Mouse (Mus musculus) intestine, embryonic 14.5 days (tissue): ENCODE measurements at regions not wholly inside any gene's neighbourhood (a gene's known extent, or its start where the extent isn't known, plus 50 kb on each side); places are given as distances from the start of the nearest gene placed in this dataset.
"Not testable (repeated sequence)": the region's sequence is repeated elsewhere in the genome, so short reads cannot be mapped to it uniquely, and the experiment has no call there.

Experiments used
- ATAC-seq: fragments of 200-750 bp; cut with Nextera tagmentation; replicated peaks from 2 replicates; pipeline ENCODE4 v1.8.0; 2017; ENCODE audit warnings: low read depth, moderate number of reproducible peaks, moderate TSS enrichment, moderate library complexity; ENCODE audit not compliant: low FRiP score, low TSS enrichment
- DNase-seq: peaks from one replicate; pipeline ENCODE4 v3.0.0-alpha.2; 2018; ENCODE audit warnings: low spot score
- H3K27ac ChIP-seq: fragments of 300-500 bp; sonication (generic); 2 replicates; pipeline ENCODE4 v1.5.1; 2014; ENCODE audit warnings: low read depth, mild to moderate bottlenecking, control low read depth
- H3K27me3 ChIP-seq: fragments of 300-500 bp; sonication (generic); replicated peaks from 2 replicates; pipeline ENCODE4 v1.6.1; 2014; ENCODE audit warnings: low read length, control low read depth; ENCODE audit not compliant: control insufficient read depth, insufficient read depth
- H3K36me3 ChIP-seq: fragments of 300-500 bp; sonication (generic); 2 replicates; pipeline ENCODE4 v1.6.1; 2014; ENCODE audit warnings: low read length, control low read depth; ENCODE audit not compliant: control insufficient read depth, insufficient read depth
- H3K4me1 ChIP-seq: fragments of 300-500 bp; sonication (generic); replicated peaks from 2 replicates; pipeline ENCODE4 v1.6.1; 2014; ENCODE audit warnings: low read length, control low read depth, mixed read lengths; ENCODE audit not compliant: control insufficient read depth, insufficient read depth
- H3K4me2 ChIP-seq: fragments of 300-500 bp; sonication (generic); 2 replicates; pipeline ENCODE4 v1.6.1; 2014; ENCODE audit warnings: low read length
- H3K4me3 ChIP-seq: fragments of 300-500 bp; sonication (generic); 2 replicates; pipeline ENCODE4 v1.5.1; 2014; ENCODE audit warnings: low read depth, low read length, control low read depth, mixed read lengths
- H3K9ac ChIP-seq: fragments of 300-500 bp; sonication (generic); 2 replicates; pipeline ENCODE4 v1.6.1; 2014; ENCODE audit warnings: mild to moderate bottlenecking, low read length
- H3K9me3 ChIP-seq: fragments of 300-500 bp; sonication (generic); 2 replicates; pipeline ENCODE4 v1.6.1; 2016; ENCODE audit warnings: low read length, control low read depth; ENCODE audit not compliant: control insufficient read depth
- WGBS: fragments of 180-500 bp; shearing (Covaris S2); extraction: QIAGEN DNeasy Blood & Tissue Kit; methylation state at CpG from one replicate; pipeline ENCODE4 v1.1.7; 2014; 5-methylcytosine and 5-hydroxymethylcytosine counted together

DNA sequence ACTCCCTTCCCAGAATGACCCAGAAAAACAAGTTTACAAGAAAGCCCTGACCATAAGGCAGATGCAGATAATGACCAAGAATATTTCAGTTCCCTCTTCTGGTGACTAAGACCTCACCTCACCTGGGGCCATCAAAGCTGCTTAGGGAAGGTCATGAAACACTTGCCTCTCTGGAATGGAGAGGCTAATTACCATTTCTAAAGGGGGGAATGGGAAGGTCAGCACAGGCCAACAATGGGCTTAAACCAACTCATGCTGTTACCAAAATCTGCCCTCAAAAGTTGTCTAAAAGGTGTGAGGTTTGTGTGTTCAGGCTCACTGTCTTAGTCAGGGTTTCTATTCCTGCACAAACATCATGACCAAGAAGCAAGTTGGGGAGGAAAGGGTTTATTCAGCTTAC lies 123.0 kb downstream of the Sgo2b start:
- ATAC-seq (no peak), DNase-seq (no peak)
- H3K9me3 ChIP-seq, result no peaks in the 10 kb centered on the region
- no peaks in the 10 kb centered on the region for H3K36me3 ChIP-seq
- no peaks in the 10 kb centered on the region for H3K27me3 ChIP-seq
- H3K4me3 ChIP-seq, result no peak overlapping the region
- no peak overlapping the region for H3K27ac ChIP-seq
- no peak overlapping the region for H3K9ac ChIP-seq
- H3K4me1 ChIP-seq, result no peaks in the 10 kb centered on the region
- no peak overlapping the region for H3K4me2 ChIP-seq

- Histone ChIP-seq H3K4me3 (no peak overlapping the region), H3K9ac (no peak overlapping the region), H3K27me3 (no peaks in the 10 kb centered on the region), H3K27ac (no peak overlapping the region), H3K4me1 (no peaks in the 10 kb centered on the region), H3K36me3 (no peaks in the 10 kb centered on the region), H3K4me2 (no peak overlapping the region), H3K9me3 (no peaks in the 10 kb centered on the region)
- no peak for ATAC-seq
- no peak for DNase-seq
These were observed 123.9 kb downstream of the Sgo2b start for GRCm38 (mm10) chr8:63828141-63828540.

DNA sequence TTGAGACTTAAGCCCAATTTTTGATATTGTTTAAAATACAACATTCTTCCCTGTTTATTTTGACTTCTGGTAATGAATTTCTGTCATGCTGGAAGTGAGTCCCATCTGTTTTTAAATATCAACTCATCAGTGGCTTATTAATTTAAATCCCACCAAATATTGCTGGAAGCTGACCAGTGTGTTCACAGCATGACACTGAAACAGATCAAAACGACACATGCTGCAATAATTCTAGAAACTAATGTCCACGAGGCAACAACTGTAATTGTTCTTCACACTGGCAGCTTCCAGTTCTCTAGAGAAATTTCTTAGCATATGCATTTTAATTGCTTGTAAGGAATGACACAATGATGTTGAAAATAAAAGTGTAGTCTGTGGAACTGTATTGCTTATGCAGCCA lies 167.6 kb downstream of the Sgo2b start:
- ATAC-seq, result no peak
- Histone ChIP-seq H3K27me3 (no peaks in the 10 kb centered on the region), H3K27ac (no peak overlapping the region), H3K9ac (no peak overlapping the region), H3K4me1 (no peaks in the 10 kb centered on the region), H3K9me3 (no peaks in the 10 kb centered on the region), H3K4me2 (no peak overlapping the region), H3K36me3 (no peaks in the 10 kb centered on the region), H3K4me3 (no peak overlapping the region)
- DNase-seq, result no peak
- WGBS, result 75% methylated on average over 2 of the region's 2 CpGs

DNA sequence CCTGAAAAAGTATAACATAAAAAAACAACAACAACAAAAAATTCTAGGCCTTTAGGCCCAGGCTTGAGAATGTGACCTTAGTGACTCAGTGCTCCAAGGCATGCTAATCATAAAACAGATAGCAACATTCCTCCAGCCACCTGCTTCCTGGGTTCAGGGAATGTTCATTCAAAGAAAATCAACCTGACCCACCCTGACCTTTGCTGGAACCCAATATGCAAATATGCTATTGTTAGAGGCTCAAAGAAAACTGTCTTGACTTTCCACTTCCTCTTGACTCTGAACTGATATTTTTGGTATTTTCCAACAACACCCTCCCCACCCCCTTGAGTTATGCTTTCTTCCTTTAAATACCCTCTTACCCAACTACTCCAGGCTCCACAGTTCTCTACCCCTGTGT lies 191.2 kb downstream of the Sgo2b start:
- no peaks in the 10 kb centered on the region for H3K36me3 ChIP-seq
- H3K4me2 ChIP-seq, result no peak overlapping the region
- no peaks in the 10 kb centered on the region for H3K9me3 ChIP-seq
- no peak overlapping the region for H3K9ac ChIP-seq
- no peak overlapping the region for H3K27ac ChIP-seq
- DNase-seq (no peak), ATAC-seq (no peak)
- no peaks in the 10 kb centered on the region for H3K27me3 ChIP-seq
- H3K4me1 ChIP-seq, result no peaks in the 10 kb centered on the region
- no peak overlapping the region for H3K4me3 ChIP-seq

- not testable (repeated sequence) for H3K4me2 ChIP-seq, H3K4me3 ChIP-seq, H3K9ac ChIP-seq, H3K4me1 ChIP-seq, H3K36me3 ChIP-seq, H3K27ac ChIP-seq, H3K9me3 ChIP-seq, ATAC-seq, H3K27me3 ChIP-seq, DNase-seq
- 84% methylated on average over 4 of the region's 4 CpGs for WGBS
These were observed 192.1 kb downstream of the Sgo2b start for GRCm38 (mm10) chr8:63759931-63760330.

GRCm38 (mm10) chr8:63755236-63755635 lies 196.8 kb downstream of the Sgo2b start:
- ATAC-seq, result peak; percentile 53; the same call in 1 of the 2 replicates

GRCm38 (mm10) chr8:63754812-63755211 lies 197.2 kb downstream of the Sgo2b start:
- no peak overlapping the region for H3K4me3 ChIP-seq
- no peaks in the 10 kb centered on the region for H3K9me3 ChIP-seq
- no peaks in the 10 kb centered on the region for H3K4me1 ChIP-seq
- H3K27ac ChIP-seq, result no peak overlapping the region
- WGBS, result 54% methylated on average over 1 of the region's 1 CpGs
- DNase-seq (no peak), ATAC-seq (no peak)
- no peak overlapping the region for H3K4me2 ChIP-seq
- no peak overlapping the region for H3K9ac ChIP-seq
- H3K27me3 ChIP-seq, result no peaks in the 10 kb centered on the region
- no peaks in the 10 kb centered on the region for H3K36me3 ChIP-seq

More at GRCm38 (mm10) chr8:63755236-63755635, 196.8 kb downstream of the Sgo2b start:
- Histone ChIP-seq H3K4me1 (no peaks in the 10 kb centered on the region), H3K27ac (no peak overlapping the region), H3K4me3 (no peak overlapping the region), H3K36me3 (no peaks in the 10 kb centered on the region), H3K27me3 (no peaks in the 10 kb centered on the region), H3K9ac (no peak overlapping the region), H3K9me3 (no peaks in the 10 kb centered on the region), H3K4me2 (no peak overlapping the region)
- no peak for DNase-seq

GRCm38 (mm10) chr8:63753236-63753635 lies 198.8 kb downstream of the Sgo2b start:
- Histone ChIP-seq H3K4me2 (no peak overlapping the region), H3K27me3 (no peaks in the 10 kb centered on the region), H3K36me3 (no peaks in the 10 kb centered on the region), H3K4me3 (no peak overlapping the region), H3K27ac (no peak overlapping the region), H3K9ac (no peak overlapping the region), H3K9me3 (no peaks in the 10 kb centered on the region), H3K4me1 (no peaks in the 10 kb centered on the region)
- DNase-seq, result no peak
- no peak for ATAC-seq

GRCm38 (mm10) chr8:63734411-63734810 lies 217.6 kb downstream of the Sgo2b start:
- no peak overlapping the region for H3K4me2 ChIP-seq
- no peak overlapping the region for H3K4me3 ChIP-seq
- ATAC-seq, result no peak
- no peaks in the 10 kb centered on the region for H3K27me3 ChIP-seq
- no peak for DNase-seq
- H3K27ac ChIP-seq, result no peak overlapping the region
- H3K36me3 ChIP-seq, result no peaks in the 10 kb centered on the region
- H3K9ac ChIP-seq, result no peak overlapping the region
- H3K9me3 ChIP-seq, result no peaks in the 10 kb centered on the region
- H3K4me1 ChIP-seq, result no peaks in the 10 kb centered on the region
